Mouse (Mus musculus): ENCODE results near the gene Men1.
"Not testable (repeated sequence)": the region's sequence is repeated elsewhere in the genome, so short reads cannot be mapped to it uniquely, and the experiment has no call there.

Men1 gene

DNA sequence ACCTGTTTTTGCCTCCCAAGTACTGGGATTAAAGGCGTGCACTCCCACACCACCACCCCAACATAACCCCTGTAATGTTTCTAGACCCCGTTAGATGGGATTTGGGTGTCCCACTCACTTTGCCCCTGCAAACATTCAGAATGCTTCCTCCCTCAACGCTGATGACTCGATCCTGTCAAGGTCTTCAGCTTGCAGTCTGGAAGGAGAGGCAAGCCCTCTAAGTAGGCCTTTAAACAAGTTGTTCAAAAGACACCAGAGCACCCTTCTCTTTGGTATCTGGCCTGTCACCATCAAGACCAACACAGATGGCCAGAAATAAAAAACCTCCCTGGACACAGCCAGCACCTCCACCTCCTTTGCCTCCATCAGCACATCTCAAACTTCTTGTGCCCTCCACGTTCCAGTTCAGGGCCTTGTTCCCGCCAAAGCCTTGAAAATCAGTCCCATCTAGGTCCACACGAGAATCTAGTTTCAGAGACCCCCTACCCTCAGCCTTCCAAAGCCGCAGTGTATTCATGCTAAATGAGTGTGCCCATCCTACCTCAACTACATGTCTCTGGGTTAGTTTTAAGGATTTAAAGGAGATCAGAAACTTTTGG, 29.2 kb upstream of the Men1 start:
- no peak for DNase-seq (ENCODE audit: low spot score)

- peak; percentile 62 for DNase-seq (ENCODE audit: low spot score)
These were observed 28.6 kb upstream of the Men1 start, which contains the start of gene Cdc42bpg for GRCm38 (mm10) chr19:6306137-6306551. Gene Cdc42bpg (plus strand): TSS chr19:6306456.

- DNase-seq (ENCODE audit: low spot score), result peak; percentile 43
These were observed 28.2 kb upstream of the Men1 start for GRCm38 (mm10) chr19:6306586-6306985.

GRCm38 (mm10) chr19:6307733-6308531, 26.8 kb upstream of the Men1 start:
- no peak for DNase-seq (ENCODE audit: low spot score)

GRCm38 (mm10) chr19:6310181-6310580, 24.6 kb upstream of the Men1 start:
- no peak for DNase-seq (ENCODE audit: low spot score)

- DNase-seq (ENCODE audit: low spot score), result not testable (repeated sequence)
These were observed 23.0 kb upstream of the Men1 start for GRCm38 (mm10) chr19:6311783-6312182.

GRCm38 (mm10) chr19:6313796-6314195, 21.0 kb upstream of the Men1 start:
- DNase-seq (ENCODE audit: low spot score), result no peak

- DNase-seq (ENCODE audit: low spot score), result no peak
These were observed 20.3 kb upstream of the Men1 start for GRCm38 (mm10) chr19:6314513-6314912.

DNA sequence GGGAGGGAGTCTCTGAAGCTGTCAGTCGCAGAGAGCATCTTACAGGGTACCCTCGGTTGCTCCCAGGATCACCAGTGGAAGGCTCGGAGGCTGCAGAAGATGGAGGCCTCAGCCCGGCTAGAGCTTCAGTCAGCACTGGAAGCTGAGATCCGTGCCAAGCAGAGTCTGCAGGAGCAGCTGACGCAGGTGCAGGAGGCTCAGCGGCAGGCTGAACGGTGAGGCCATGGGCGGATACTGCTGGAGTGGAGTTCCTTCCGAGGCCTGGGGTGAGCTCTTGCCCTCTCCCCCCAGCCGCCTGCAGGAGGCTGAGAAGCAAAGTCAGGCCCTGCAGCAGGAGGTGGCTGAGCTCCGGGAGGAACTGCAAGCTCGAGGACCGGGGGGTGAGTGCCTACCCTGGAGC, 19.2 kb upstream of the Men1 start:
- no peak for DNase-seq (ENCODE audit: low spot score)

DNA sequence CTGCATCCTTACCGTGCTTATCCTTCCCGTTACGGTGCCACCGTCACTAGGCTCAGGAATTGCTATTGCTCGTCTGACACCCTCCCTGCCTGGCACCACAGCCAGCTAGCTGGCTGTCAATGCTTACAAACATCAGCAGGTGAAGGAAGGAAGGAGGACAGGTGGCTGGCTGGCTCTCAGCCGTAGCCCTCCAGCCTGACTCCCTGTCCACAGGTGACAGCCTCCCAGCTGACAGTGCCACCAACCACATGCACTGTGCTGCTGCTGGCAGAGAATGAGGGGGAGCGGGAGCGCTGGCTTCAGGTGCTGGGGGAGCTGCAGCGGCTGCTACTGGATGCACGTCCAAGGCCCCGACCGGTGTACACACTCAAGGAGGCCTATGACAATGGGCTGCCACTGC, 16.6 kb upstream of the Men1 start:
- DNase-seq (ENCODE audit: low spot score), result no peak

GRCm38 (mm10) chr19:6321358-6321757, 13.4 kb upstream of the Men1 start:
- no peak for DNase-seq (ENCODE audit: low spot score)

- no peak for DNase-seq (ENCODE audit: low spot score)
These were observed 12.8 kb upstream of the Men1 start for GRCm38 (mm10) chr19:6321786-6322621.

GRCm38 (mm10) chr19:6324751-6325150, 10.0 kb upstream of the Men1 start:
- no peak for DNase-seq (ENCODE audit: low spot score)

- DNase-seq (ENCODE audit: low spot score), result no peak
These were observed 3.6 kb upstream of the Men1 start for GRCm38 (mm10) chr19:6331178-6331577.

GRCm38 (mm10) chr19:6331719-6332516, 2.9 kb upstream of the Men1 start:
- no peak for DNase-seq (ENCODE audit: low spot score)

- DNase-seq (ENCODE audit: low spot score), result no peak
These were observed 801 bp upstream of the Men1 start for GRCm38 (mm10) chr19:6333761-6334595.

- DNase-seq (ENCODE audit: low spot score), result no peak
These were observed 664 bp downstream of the Men1 start for GRCm38 (mm10) chr19:6335458-6335827.

DNA sequence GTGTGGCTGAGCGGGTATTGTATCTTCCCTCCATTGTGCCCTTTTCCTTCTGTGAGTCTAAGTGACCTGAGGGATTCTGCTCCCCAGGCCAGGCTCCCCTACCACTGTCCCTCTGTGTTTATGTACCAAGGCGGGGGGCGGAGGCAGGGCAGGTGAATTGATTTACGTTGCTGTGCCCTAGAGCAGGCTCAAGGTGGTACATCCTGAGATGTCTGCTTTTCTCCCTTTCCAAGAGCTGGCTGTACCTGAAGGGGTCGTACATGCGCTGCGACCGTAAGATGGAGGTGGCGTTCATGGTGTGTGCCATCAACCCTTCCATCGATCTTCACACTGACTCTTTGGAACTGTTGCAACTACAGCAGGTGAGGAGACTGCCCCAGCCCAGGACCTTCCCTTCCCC, 2.1 kb downstream of the Men1 start:
- no peak for DNase-seq (ENCODE audit: low spot score)

GRCm38 (mm10) chr19:6338171-6338570, 3.4 kb downstream of the Men1 start:
- DNase-seq (ENCODE audit: low spot score), result no peak

- no peak for DNase-seq (ENCODE audit: low spot score)
These were observed 3.9 kb downstream of the Men1 start for GRCm38 (mm10) chr19:6338716-6339115.

GRCm38 (mm10) chr19:6339191-6339590, 4.4 kb downstream of the Men1 start:
- no peak for DNase-seq (ENCODE audit: low spot score)
